Mouse (Mus musculus) brain, embryonic 14.5 days (tissue): ENCODE measurements around the gene Prkab2.

Source experiments
- CTCF ChIP-seq: fragments of 200-500 bp; IDR thresholded peaks from 2 replicates; pipeline ENCODE4 v1.5.1; 2012; ENCODE audit warnings: inconsistent platforms, mild to moderate bottlenecking, moderate library complexity, borderline replicate concordance; ENCODE audit not compliant: insufficient read depth, insufficient read length; ENCODE audit errors: extremely low read depth
- POLR2A ChIP-seq: fragments of 200-500 bp; IDR thresholded peaks from 2 replicates; pipeline ENCODE4 v1.6.1; 2012; ENCODE audit warnings: mild to moderate bottlenecking, inconsistent platforms, borderline replicate concordance; ENCODE audit not compliant: poor library complexity, insufficient read depth, insufficient read length, severe bottlenecking; ENCODE audit errors: extremely low read depth

GRCm38 (mm10) chr3:97680631-97681320 is 22.8 kb downstream of the Prkab2 start:
- TF ChIP-seq CTCF (peak; percentile 86), POLR2A (no peak)
